Mouse (Mus musculus): ENCODE measurements around the gene Tsr3.
"Not testable (repeated sequence)": the region's sequence is repeated elsewhere in the genome, so short reads cannot be mapped to it uniquely, and the experiment has no call there.

Tsr3 gene

DNA sequence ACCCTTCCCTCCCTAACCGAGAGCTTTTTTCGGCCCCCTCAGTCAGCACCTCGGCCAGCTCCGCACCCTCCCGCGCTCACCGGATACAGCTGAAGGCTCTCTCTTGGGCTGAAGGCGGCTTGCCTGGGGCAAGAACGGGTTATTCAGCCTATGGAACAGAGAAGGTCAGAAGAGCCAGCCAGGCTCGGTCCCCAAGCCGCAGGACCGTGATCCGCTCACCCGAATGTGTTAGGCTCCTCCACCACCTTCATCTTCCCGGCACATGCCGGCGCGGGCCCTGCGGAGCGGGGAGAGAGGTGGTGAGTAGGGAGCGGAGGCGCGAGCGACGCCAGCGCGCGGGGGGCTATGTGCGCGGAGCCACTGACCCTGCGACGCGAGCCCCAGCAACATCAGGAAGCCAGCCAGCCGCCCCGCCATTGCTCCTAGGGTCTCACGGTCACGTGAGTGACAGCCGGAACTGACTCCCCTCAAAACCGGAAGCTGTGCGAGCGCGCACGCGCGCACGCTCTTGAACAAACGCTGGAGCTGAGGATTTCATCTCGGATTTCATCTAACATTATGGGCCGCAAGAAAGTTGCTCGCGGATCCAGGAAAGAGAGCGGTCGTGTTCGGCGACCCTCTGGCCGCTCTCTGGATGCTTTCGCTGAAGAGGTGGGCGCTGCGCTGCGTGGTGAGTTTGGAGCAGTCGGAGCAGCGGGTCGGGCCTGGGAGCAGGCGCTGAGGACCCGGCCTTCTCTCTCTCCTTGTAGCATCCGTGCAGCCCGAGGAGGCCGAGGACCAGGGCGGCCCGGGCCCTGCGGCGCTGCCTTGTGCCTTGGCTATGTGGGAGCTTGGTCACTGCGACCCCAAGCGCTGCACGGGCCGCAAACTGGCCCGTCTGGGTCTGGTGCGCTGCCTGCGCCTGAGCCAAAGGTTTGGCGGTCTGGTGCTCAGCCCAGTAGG lies at the start of gene Tsr3, which contains the start of gene Gnptg:
Tsr3 (plus strand) TSS at position 476 of the 942 bp plus-strand sequence.
Gnptg (minus strand) TSS at position 430 of the 942 bp plus-strand sequence.
- peak; percentile 96 for DNase-seq

DNA sequence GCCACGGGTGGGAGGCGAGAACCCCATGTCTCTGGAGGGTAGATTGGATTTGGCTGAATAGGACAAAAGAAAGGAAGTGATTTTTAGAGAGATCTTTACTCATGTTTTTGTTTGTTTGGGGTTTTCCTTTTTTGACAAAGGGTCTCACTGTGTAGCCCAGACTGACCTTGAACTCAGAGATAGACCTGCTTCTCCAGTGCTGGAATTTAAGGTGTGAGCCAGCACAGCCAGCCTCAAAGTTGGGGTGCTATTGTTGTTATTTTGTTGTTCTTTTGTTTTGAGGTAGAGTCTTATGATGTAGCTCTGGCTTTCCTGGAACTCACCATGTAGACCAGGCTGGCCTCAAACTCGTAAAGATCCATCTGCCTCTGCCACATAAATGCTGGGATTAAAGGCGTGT lies 37.6 kb upstream of the Tsr3 start:
- no peak for DNase-seq

DNA sequence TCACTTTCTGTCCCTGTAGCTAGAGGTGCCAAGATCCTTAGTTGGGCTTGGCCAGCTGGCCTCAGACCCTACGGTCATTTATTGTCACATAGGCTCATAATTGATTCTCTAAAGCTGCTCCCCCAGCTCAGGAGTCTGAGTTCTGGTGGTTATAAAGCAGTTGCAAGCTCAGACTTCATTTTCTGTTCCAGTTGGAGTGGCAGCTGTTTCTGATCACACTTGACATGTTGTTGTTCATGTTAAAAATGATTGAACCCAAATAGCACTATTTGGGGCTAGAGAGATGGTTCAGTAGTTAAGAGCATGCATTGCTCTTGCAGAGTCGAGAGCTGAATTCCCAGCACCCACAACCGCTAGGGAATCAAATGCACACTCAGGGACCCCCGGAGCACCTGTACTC lies 30.0 kb upstream of the Tsr3 start:
- DNase-seq = no peak

DNA sequence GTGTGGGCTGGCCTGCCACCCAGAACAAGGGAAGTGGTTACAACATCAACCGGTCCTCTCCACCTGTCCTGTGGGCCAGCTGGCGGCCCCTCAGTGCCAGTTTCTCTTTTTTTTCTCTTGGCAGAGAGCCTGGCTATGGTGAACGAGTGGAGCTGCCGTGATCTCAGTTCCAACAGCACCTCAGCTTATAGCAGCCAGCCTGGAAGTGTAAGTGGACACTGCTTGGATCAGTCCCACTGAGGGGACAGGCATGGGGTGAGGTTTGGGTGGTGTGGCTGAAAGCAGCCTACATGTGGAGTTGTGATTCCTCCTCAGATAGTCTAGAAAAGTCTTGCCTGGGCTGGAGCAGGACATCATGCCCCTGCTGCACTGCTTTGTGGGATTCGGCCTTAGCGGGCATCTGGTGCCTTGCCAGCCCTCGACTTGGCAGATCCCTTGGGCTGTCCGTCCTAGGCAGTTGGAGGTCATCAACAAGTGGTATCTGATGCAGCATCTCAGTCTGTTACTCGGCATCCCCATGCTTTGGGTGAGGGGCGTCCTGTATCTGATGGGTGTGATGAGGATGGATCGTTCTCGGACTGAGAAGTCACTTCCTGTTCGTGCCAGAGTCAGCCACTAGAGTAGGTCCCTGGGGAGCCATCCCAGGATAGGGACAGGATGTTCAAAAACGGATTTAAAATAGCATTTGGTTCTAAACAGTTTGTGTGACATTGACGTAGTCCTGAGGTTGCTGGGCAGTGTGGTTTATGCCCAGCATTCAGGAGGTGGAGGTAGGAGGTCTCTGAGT lies 29.1 kb upstream of the Tsr3 start:
- no peak for DNase-seq

DNA sequence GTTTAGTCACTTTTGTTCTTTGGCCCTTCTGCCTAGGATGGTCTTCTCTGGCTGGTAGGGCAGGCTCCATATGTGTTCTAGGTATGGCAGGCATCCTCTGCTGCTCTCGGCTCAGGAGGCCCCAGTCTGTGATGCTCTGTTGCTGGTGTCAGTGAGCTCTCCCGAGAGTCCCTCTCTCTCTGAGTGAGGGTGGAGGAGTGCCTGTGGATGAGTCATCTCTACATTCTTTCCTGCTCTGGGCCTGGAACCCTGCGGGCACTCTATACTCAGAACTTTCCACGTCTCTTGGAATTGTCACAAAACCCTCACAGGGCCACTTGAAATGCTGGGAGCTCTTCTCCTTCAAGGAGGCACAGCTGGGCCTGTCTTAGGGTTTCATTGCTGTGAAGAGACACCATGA lies 28.3 kb upstream of the Tsr3 start:
- no peak for DNase-seq

DNA sequence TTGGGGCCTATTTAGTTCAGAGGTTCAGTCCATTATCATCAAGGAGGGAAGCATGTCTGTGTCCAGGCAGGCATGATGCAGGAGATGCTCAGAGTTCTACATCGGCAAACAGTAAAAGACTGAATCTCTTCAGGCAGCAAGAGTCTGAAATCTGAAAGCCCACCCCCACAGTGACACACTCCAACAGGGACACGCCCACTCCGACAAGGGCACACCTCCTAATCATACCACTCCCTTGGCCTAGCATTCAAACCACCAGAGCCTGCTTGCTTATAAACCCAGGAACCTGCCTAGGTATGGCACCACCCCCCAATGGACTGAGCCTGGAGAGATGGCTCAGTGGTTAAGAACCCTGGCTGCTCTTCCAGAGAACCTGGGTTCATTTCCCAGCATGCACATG lies 24.5 kb upstream of the Tsr3 start:
- no peak for DNase-seq

DNA sequence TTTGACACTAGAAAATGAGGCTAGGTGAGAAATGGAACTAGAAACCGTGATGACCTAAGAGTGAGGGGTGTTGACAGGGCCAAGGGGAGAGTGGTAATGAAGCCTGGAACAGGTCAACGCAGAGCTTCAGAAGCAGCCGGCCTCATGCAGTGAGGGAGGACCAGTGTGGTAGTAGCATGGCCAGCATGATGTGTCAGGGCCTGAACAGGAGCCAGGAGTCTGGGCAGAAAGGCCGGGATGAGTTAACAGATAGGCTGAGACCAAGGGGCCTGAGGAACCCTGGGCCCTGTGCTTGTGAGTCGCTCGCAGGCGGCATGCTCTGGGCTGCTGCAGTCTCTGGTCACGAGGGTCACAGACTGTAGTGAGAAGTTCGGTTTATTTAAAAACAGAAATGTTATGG lies 21.0 kb upstream of the Tsr3 start:
- no peak for DNase-seq

DNA sequence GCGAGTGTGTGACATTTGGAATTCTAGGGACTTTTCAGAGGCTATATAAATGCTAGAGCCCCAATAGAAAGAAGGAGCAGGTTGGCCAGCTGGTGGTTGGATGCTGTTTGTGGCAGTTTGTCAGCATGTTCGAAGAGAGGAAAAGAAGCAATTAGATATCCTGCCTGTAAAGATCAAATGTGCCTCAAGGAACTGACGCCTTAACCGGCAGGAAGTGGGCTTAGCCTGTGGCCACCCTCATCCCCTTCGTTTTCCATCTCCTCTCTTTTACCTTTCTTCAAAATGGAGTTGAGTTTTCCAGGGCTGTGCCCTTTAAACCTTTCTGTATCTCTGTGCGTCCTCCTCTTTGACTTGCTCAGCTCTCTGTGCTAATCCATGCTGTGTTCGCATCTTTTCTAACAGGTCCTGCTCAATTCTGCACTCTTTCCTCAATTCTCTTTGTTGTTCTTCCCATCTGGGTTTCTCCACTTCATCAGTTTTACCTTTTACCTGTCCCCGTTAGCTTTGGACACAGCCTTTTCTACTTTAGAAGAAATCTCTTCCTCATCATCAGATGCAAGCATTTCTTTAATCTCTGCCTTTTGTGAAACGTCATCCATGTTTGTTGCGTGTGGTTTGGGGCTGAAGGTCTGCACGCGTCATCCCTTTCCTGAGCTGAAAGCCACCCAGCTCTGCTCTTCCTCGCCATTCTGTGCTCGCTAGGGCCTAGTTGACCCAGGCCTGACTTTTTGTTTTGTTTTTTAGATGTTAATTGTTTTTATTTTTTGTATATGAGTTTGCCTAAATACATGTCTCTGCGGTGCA lies 20.3 kb upstream of the Tsr3 start:
- no peak for DNase-seq

DNA sequence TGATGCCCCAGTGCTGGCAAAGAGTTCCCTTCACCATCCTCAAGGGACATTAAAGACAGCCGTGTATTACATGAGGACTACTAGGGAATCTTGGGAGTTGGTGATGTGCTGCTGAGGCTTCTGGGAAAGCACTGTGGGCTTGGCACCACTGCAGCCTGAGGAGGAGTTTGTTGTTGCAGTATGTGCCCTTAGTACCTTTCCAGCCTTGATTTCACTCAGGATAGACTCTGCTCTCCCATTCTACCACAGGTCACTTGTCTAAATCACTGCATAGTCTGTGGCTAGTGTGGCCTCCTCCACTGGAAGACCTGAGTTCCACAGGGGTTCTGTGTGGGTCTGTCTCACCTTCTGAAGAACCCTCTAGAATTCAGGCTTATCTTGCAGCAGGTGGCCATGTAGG lies 19.2 kb upstream of the Tsr3 start:
- DNase-seq = no peak

DNA sequence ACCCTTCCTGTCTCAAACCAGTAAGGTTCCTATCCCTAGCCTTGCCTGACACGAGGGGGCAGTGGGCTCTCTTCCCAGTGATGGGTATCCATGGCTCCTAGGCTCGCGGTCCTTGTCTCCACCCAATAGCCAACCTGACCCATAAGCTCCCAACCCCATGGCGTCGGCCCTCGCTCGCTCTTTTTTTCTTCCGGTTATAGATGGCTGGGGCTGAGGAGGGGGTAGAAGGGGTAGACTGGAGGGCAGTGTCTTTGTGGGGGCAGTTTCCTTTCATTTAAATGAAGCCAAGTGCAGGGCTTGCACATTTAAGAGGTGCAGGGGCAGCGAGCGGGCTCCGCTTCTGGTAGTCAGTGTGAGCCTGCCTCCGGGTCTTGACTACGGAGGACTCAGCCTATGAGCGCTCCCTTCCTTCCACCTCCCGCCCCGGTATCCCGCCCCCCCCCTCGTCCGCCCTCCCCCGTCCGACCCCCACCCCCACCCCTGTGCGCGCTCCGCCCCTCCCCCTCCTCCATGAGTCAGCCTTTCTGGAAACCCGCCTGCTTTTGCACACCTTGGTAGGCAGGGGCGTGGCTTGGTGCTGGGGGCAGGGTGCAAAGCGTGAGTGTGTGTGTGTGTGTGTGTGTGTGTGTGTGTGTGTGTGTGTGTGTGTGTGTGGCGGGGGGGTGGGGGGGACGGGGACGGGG lies 18.0 kb upstream of the Tsr3 start:
- DNase-seq = peak; percentile 74

DNA sequence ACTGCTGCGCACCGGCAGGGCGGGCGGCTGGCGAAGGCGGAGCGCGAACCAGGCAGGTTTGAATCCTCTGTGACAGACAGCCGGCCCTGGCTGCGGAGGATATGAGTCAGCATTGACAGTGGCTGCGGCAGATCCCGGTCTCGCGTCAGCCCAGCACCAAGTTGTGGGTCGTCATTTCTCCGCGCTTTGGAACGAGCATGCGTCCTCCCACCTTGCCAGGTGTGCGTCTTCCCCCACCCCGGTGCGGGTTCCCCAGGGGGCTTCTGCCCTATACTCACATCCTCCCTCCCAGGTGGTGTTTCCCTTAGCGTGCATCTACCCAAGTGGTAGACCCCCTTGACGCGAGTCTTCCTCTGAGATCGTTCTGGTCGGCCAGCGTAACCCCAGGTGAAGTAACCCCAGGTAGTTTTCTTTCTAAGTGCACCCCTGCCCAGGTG lies 17.4 kb upstream of the Tsr3 start:
- peak; percentile 9 for DNase-seq

DNA sequence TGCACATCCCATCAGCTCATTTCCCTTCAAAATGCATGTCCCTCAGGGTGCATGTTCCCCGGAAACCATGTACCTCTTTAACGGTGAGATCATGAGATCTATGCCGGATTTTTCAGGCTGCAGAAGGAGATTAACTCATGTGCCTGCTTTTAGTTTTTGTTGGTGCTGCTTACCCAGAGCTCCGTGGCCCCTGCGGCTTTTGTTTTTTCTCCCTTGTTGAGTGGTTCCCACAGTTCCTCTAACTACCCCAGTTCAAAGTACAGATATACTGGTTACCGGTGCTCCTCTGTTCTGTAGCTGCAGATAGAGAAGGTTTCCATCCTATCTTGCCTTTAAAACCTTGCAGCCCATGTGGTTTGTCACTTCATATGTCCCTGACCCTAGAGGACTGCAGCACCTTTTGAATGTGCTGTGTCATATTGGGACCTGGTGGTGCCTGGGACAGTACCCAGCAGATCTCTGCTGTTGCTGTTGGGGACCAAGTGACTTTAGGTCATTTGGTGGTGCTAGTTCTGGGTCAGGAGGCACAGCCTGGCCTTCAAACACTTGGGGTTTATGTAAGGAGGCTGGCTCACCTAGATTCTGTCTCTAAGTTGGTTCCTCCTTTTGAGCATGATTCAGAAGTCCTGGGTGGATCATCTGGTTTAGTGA lies 16.9 kb upstream of the Tsr3 start:
- DNase-seq = no peak

DNA sequence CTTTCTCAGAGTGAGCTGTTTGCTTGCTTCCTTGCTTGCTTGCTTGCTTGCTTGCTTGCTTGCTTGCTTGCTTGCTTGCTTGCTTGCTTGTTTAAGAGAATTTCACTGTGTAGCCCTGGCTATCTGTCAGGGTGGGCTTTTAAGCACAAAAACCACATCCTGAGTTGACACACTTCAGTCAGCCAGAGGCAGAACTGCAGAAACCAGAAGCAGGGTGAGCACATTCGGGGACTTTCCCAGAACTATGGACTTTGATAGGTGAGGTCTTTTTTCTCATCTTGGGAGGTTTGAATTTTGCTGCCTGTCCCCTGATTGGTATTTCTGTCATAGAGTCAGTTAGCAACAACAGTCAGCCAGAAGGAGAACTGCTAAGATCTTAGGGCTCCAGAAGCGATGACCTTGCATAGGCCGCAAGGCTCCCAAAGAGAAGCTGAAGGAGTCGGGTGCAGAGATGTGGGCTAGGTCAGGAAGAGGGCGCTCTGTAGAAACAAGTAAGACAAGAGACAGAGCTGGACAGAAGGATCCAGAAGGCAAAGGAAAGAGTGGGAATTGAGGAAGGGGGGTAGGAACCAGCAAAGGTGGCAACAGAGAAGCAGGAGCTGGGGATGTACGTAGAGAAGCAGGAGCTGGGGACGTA lies 15.3 kb upstream of the Tsr3 start:
- no peak for DNase-seq

DNA sequence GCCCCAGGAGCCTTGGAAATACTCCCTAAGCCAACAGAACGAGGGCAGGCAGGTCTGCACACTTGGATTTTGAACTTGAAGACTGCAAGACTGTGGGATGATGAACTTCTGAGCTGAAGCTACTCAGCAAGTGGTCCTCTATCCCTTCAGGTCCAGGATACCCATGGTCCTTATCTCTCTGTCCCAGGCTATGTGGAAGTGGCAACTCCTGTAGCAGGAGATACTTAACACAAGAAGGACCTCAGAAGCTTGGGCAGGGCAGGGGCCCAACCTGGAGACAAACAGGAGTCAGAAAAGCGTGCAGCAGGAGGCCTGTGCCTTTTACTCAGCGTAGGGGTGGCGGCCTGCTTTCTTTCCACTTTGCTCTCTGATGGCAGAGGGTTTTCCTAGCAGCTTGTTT lies 14.3 kb upstream of the Tsr3 start:
- no peak for DNase-seq

DNA sequence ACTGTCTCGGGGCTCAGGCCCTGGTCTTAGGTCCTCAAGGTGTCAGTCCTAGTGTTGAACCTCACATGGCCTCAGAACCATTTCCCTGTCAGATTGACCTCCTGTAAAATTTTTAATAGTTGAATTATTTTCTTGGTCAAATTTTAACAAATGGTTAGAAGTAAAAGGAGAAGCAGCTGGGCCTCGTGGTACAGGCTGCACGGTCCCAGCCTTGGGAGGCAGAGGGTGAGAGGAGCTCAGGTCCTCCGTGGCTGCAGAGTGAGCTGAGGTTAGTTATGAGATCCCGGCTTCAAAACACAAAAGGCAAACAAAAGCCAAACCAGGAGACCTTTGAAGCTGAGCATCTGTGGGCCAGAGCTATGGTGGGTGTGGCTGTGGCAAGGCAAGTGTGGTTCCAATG lies 12.0 kb upstream of the Tsr3 start:
- no peak for DNase-seq

DNA sequence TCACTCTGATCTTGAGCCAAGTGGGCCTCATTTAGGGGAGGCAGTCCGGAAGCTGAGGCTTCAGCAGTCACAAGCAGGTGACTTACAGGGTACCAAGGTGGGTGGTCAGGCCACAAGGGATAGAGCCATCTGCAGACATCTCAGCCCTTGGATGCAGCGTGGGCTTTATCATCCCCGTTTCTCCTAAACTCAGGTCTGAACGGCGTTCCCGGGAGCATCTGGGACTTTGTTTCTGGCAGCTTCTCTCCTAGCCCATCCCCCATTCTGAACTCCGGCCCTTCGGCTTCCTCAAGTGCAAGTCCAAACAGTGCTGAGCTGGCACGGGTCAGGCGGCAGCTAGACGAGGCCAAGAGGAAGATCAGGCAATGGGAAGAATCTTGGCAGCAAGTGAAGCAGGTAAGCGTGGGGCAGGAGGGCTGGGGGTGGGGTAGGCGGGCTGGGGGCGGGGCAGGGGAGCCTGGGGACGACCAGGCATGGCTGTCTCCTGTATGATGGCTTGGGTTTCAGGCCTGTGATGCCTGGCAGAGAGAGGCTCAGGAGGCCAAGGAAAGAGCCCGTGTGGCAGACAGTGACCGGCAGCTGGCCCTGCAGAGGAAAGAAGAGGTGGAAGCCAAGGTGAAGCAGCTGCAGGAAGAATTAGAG lies 9.8 kb upstream of the Tsr3 start:
- DNase-seq = not testable (repeated sequence)

DNA sequence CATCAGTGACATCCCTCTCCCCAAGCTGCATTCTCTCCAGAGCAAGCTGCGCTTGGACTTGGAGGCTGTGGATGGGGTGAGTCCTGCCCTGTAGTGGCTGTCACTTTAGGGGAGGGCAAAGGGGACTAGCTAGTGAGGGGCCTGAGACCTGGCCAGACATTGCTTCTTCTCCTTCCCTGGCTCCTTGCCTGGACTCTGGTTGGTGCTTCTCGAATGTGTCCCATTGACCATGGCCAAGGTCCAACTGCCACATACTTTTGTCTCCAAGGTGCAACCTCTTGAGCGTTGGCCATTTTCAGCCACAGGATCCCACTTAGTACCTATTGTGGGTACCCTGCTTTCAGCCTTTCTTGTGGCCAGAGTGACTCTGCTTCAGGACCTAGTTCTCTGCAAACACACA lies 9.3 kb upstream of the Tsr3 start:
- DNase-seq = no peak

DNA sequence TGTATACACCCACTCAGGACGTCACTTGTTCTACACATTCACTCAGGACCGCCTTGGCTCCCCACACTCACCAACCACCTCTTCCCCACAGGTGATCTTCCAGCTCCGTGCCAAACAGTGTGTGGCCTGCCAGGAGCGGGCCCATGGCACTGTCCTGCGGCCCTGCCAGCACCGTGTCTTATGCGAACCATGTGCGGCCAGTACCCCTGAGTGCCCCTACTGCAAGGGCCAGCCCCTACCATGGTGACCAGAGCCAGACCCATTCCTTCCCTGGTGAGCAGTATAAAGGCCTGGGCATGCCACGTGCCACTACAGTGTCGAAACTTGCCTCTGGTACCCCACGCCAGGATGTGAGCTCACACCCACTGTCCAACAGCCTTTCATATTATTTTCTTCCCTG lies 8.3 kb upstream of the Tsr3 start:
- DNase-seq = not testable (repeated sequence)

DNA sequence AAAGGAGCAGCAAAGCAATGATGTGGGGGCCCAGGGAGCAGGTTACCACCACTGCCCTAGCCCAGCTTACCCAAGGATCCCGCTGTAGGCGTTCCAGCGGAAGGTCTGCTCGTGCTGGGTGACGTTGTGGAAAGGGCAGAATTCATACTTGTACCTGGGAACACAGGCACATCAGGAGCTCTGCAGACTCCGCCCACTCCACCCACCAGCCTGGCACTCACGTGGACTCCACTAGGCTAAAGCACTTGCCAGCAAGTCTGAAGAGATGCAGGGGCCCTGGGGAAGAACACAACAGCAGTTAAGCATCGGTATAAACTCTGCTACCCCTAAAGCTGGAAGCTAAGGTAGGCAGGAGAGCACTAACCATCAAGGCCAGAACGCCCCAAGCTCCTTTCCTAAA lies 4.3 kb upstream of the Tsr3 start:
- DNase-seq = no peak

DNA sequence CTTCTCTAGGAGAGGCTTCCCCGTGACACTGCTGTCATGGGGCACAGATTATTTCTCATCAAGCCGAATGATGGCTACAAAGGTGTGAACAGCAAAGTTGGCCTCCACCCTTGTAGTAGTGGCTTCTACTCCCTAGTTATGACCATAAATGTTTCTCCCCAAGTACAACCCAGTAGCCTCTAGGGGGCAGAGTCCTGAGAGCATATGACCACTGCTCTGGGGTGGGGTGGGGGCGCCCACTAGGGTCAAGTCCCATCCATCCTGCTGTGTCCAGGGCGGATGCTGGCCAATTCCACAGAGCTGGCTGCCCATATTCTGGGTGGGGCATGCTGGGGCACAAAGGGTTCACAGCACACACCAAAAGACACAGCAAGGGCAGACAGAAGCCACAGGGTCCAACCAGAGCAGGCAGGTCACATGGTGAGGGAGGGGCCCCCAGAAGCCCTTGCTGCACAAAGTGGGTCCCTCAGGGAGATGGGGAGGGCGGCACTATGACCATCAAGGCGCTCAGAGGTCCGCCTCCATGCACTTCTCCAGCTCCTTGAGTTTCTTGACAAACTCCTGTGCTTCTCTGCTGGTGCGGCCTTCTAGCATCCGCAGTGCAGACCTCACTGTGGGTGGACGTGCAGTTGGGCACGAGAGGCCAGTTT lies 3.3 kb downstream of the Tsr3 start:
- no peak for DNase-seq
